Mouse (Mus musculus) C2C12 (cell line): Measurements from ENCODE around the gene Paqr9. TPM values are rescaled to one million over a fixed set of nuclear protein-coding genes. Genes with fewer than 3 reads are reported as not detected.

Source experiments
- H3K27me3 ChIP-seq: one replicate; pipeline ENCODE4 v1.6.1; 2011; ENCODE audit not compliant: control insufficient read depth, insufficient read depth, insufficient read length
- H3K36me3 ChIP-seq: one replicate; pipeline ENCODE4 v1.6.1; 2011; ENCODE audit not compliant: control insufficient read depth, insufficient read depth
- H3K4me3 ChIP-seq: one replicate; pipeline ENCODE4 v1.5.1; 2011; ENCODE audit warnings: mild to moderate bottlenecking, control low read depth; ENCODE audit not compliant: poor library complexity, insufficient read depth, severe bottlenecking
- H3K79me2 ChIP-seq: one replicate; pipeline ENCODE4 v1.6.1; 2011; ENCODE audit not compliant: control insufficient read depth, insufficient read depth
- H3K79me3 ChIP-seq: one replicate; pipeline ENCODE4 v1.6.1; 2011; ENCODE audit warnings: low read depth, control low read depth
- H3ac ChIP-seq: one replicate; pipeline ENCODE3; 2011; ENCODE audit warnings: low read depth; ENCODE audit not compliant: control insufficient read depth, insufficient read length
- CEBPB ChIP-seq: IDR thresholded peaks from one replicate; pipeline ENCODE4 v1.6.1; 2011; ENCODE audit warnings: low read depth, mild to moderate bottlenecking, control low read depth, moderate library complexity
- CTCF ChIP-seq: IDR thresholded peaks from one replicate; pipeline ENCODE4 v1.5.1; 2011; ENCODE audit not compliant: control insufficient read depth, insufficient read depth, insufficient read length
- FOSL1 ChIP-seq: IDR thresholded peaks from one replicate; pipeline ENCODE4 v1.8.0; 2011; ENCODE audit warnings: mild to moderate bottlenecking, low read length; ENCODE audit not compliant: poor library complexity, insufficient read depth, severe bottlenecking
- MAX ChIP-seq: IDR thresholded peaks from one replicate; pipeline ENCODE4 v1.6.1; 2011; ENCODE audit warnings: mild to moderate bottlenecking, control low read depth
- MYOD1 ChIP-seq: IDR thresholded peaks from one replicate; pipeline ENCODE4 v1.6.1; 2011; ENCODE audit warnings: low read depth; ENCODE audit not compliant: control insufficient read depth, insufficient read length
- MYOG ChIP-seq: IDR thresholded peaks from one replicate; pipeline ENCODE4 v1.6.1; 2011; ENCODE audit not compliant: control insufficient read depth, insufficient read length; ENCODE audit errors: extremely low read depth
- USF1 ChIP-seq: IDR thresholded peaks from one replicate; pipeline ENCODE4 v1.6.1; 2011; ENCODE audit warnings: low read depth, mild to moderate bottlenecking, control low read depth, moderate library complexity
- polyA plus RNA-seq: library from polyadenylated mRNA; unstranded; fragments of >200 nt; fragmentation: generic; extraction: Trizol; gene quantifications from one replicate; pipeline ENCODE4 v1.2.1, GENCODE M21; 2012; ENCODE audit warnings: missing spikeins

The Paqr9 gene
- polyA plus RNA-seq, 1 experiment, result under 0.01 TPM

DNA sequence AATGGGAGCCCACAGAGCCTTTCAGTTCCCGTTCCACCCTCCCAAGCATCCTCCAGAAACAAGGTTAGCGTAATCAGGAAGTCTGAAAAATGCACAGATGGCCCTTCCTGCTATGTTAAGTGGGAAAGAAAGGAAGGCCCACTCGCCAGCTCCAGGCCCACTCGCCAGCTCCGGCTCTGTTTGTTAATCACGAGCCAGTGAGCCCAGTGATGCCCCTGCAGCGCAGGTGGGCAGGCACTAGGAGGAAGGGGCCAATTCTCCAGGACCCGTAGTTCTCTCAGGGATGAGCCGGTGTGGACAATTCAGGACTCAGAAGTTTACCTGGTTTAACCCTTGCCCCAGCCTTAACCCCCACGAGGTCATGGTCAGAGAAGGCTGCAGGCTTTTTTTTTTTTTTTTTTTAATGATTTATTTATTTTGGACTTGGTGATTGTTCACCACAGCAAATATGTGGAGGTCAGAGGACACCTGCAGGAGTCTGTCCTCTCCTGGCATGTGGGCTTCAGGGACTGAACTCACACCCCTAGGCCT lies 7.2 kb upstream of the Paqr9 start:
- Histone ChIP-seq H3K36me3 (no peaks in the 10 kb centered on the region), H3K79me2 (no peaks in the 10 kb centered on the region), H3ac (no peak overlapping the region), H3K27me3 (peaks cover 14% of the 10 kb centered on the region), H3K79me3 (no peaks in the 10 kb centered on the region), H3K4me3 (no peak overlapping the region)
- TF ChIP-seq MAX (no peak), USF1 (no peak), MYOD1 (no peak), MYOG (no peak), FOSL1 (no peak), CTCF (no peak), CEBPB (no peak)

GRCm38 (mm10) chr9:95554231-95555221 lies 4.9 kb upstream of the Paqr9 start:
- Histone ChIP-seq H3K36me3 (no peaks in the 10 kb centered on the region), H3K4me3 (no peak overlapping the region), H3ac (no peak overlapping the region), H3K79me3 (no peaks in the 10 kb centered on the region), H3K27me3 (peaks cover 26% of the 10 kb centered on the region), H3K79me2 (no peaks in the 10 kb centered on the region)
- TF ChIP-seq MYOD1 (no peak), CTCF (no peak), FOSL1 (no peak), CEBPB (no peak), USF1 (no peak), MYOG (no peak), MAX (no peak)

GRCm38 (mm10) chr9:95555233-95555740 lies 4.2 kb upstream of the Paqr9 start:
- Histone ChIP-seq H3ac (no peak overlapping the region), H3K27me3 (peaks cover 34% of the 10 kb centered on the region), H3K36me3 (no peaks in the 10 kb centered on the region), H3K79me3 (no peaks in the 10 kb centered on the region), H3K4me3 (no peak overlapping the region), H3K79me2 (no peaks in the 10 kb centered on the region)
- no peak for TF ChIP-seq MAX
- TF ChIP-seq CTCF, result no peak
- no peak for TF ChIP-seq USF1
- TF ChIP-seq CEBPB, result no peak
- TF ChIP-seq MYOG, result no peak
- no peak for TF ChIP-seq MYOD1
- no peak for TF ChIP-seq FOSL1

DNA sequence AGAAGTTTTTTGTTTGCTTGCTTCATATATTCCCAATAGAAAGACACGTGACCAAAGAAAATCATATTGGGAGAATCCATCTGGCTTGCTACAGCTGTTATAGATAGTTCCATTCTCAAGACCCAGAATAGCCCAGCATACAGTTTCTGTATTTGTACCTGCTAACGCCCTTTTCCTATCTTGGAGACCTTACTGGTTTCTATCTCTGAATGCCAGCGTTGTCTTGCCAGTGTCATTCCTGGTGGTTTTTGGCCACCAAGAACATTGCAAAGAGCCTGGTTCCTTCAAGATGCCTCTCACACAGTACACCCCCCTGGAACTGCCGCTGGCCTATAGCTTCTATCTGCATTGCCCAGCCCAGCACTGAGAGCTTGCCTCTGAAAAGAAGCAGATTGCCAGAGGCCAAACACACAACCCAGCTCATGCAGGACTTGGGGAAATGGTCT lies 3.4 kb upstream of the Paqr9 start:
- TF ChIP-seq CEBPB (no peak), CTCF (no peak), FOSL1 (no peak), MAX (no peak), MYOD1 (no peak), MYOG (no peak), USF1 (no peak)
- Histone ChIP-seq H3ac (no peak overlapping the region), H3K79me3 (no peaks in the 10 kb centered on the region), H3K27me3 (peaks cover 40% of the 10 kb centered on the region), H3K79me2 (no peaks in the 10 kb centered on the region), H3K36me3 (no peaks in the 10 kb centered on the region), H3K4me3 (no peak overlapping the region)

GRCm38 (mm10) chr9:95557722-95558121 lies 1.7 kb upstream of the Paqr9 start:
- peak; percentile 2 for TF ChIP-seq CEBPB
- no peak for TF ChIP-seq USF1
- no peaks in the 10 kb centered on the region for H3K79me3 ChIP-seq
- H3K36me3 ChIP-seq, result no peaks in the 10 kb centered on the region
- no peaks in the 10 kb centered on the region for H3K79me2 ChIP-seq
- H3K27me3 ChIP-seq, result peaks cover 42% of the 10 kb centered on the region
- no peak overlapping the region for H3K4me3 ChIP-seq
- H3ac ChIP-seq, result no peak overlapping the region
